Mouse (Mus musculus): ENCODE data around the gene Nicn1. TPM values are rescaled to one million over a fixed set of nuclear protein-coding genes. Genes with fewer than 3 reads are reported as not detected.
A peak's percentile ranks its signal among the peaks of the same experiment; 100 is the strongest.

Nicn1 gene
- polyA plus RNA-seq (2015; fragmentation: Nextera tagmentation; extraction: Ambion mirVana): 28.9 and 29.5 TPM in 2 replicates

GRCm38 (mm10) chr9:108290016-108290750 is at the start of gene Nicn1:
Gene Nicn1, plus strand, starts transcription at chr9:108290429.
- Histone ChIP-seq H3K27me3 (replicated peaks) (no peaks in the 10 kb centered on the region), H3K4me1 (replicated peaks) (no peaks in the 10 kb centered on the region), H3K4me2 (replicated peaks) (peak within 1 kb of the TSS; percentile 76), H3K36me3 (no peaks in the 10 kb centered on the region), H3K9ac (peak within 1 kb of the TSS; percentile 54), H3K27ac (peak within 1 kb of the TSS; percentile 51), H3K9me3 (no peaks in the 10 kb centered on the region), H3K4me3 (replicated peaks) (peak within 1 kb of the TSS; percentile 60)
- ATAC-seq: peak; percentile 99
- under 1% methylated on average over 32 of the region's 32 CpGs for WGBS

- H3K4me3 ChIP-seq (replicated peaks): no peak overlapping the region
- no peaks in the 10 kb centered on the region for H3K36me3 ChIP-seq
- H3K9ac ChIP-seq: no peak overlapping the region
- H3K9me3 ChIP-seq: no peaks in the 10 kb centered on the region
- no peak for ATAC-seq
- H3K27ac ChIP-seq: no peak overlapping the region
- peaks cover 5% of the 10 kb centered on the region; the same call in 1 of the 2 replicates for H3K4me1 ChIP-seq (replicated peaks)
- H3K27me3 ChIP-seq (replicated peaks): no peaks in the 10 kb centered on the region
- H3K4me2 ChIP-seq (replicated peaks): no peak overlapping the region
- WGBS: 93% methylated on average over 3 of the region's 3 CpGs
Observed at GRCm38 (mm10) chr9:108244540-108244939, 45.7 kb upstream of the Nicn1 start.

GRCm38 (mm10) chr9:108244984-108245383 is 45.2 kb upstream of the Nicn1 start:
- peaks cover 5% of the 10 kb centered on the region; the same call in 1 of the 2 replicates for H3K4me1 ChIP-seq (replicated peaks)
- WGBS: 67% methylated on average over 3 of the region's 3 CpGs
- H3K27ac ChIP-seq: no peak overlapping the region
- H3K4me3 ChIP-seq (replicated peaks): no peak overlapping the region
- H3K36me3 ChIP-seq: no peaks in the 10 kb centered on the region
- no peak for ATAC-seq
- H3K9ac ChIP-seq: no peak overlapping the region
- H3K27me3 ChIP-seq (replicated peaks): no peaks in the 10 kb centered on the region
- H3K9me3 ChIP-seq: no peaks in the 10 kb centered on the region
- no peak overlapping the region for H3K4me2 ChIP-seq (replicated peaks)

GRCm38 (mm10) chr9:108248957-108249356 is 41.3 kb upstream of the Nicn1 start:
- no peaks in the 10 kb centered on the region for H3K9me3 ChIP-seq
- H3K27me3 ChIP-seq (replicated peaks): no peaks in the 10 kb centered on the region
- WGBS: 45% methylated on average over 5 of the region's 5 CpGs
- H3K36me3 ChIP-seq: 0 out of 2 replicates have a peak, but pooled peaks cover 4% of the 10 kb centered on the region
- H3K4me2 ChIP-seq (replicated peaks): no peak overlapping the region
- peak; percentile 58 for ATAC-seq
- no peak overlapping the region for H3K27ac ChIP-seq
- H3K4me1 ChIP-seq (replicated peaks): peaks cover 5% of the 10 kb centered on the region; the same call in 1 of the 2 replicates
- H3K9ac ChIP-seq: no peak overlapping the region
- H3K4me3 ChIP-seq (replicated peaks): no peak overlapping the region

GRCm38 (mm10) chr9:108251877-108252276 is 38.4 kb upstream of the Nicn1 start:
- Histone ChIP-seq H3K27ac (no peak overlapping the region), H3K4me2 (replicated peaks) (no peak overlapping the region), H3K9me3 (no peaks in the 10 kb centered on the region), H3K36me3 (0 out of 2 replicates have a peak, but pooled peaks cover 4% of the 10 kb centered on the region), H3K9ac (no peak overlapping the region), H3K27me3 (replicated peaks) (no peaks in the 10 kb centered on the region), H3K4me1 (replicated peaks) (peaks cover 5% of the 10 kb centered on the region; the same call in 1 of the 2 replicates), H3K4me3 (replicated peaks) (no peak overlapping the region)
- 90% methylated on average over 6 of the region's 6 CpGs for WGBS
- ATAC-seq: no peak

- no peak overlapping the region for H3K4me3 ChIP-seq (replicated peaks)
- no peak overlapping the region for H3K4me2 ChIP-seq (replicated peaks)
- WGBS: 84% methylated on average over 7 of the region's 7 CpGs
- H3K27me3 ChIP-seq (replicated peaks): no peaks in the 10 kb centered on the region
- 0 out of 2 replicates have a peak, but pooled peaks cover 4% of the 10 kb centered on the region for H3K36me3 ChIP-seq
- ATAC-seq: no peak
- no peak overlapping the region for H3K27ac ChIP-seq
- H3K9me3 ChIP-seq: no peaks in the 10 kb centered on the region
- H3K4me1 ChIP-seq (replicated peaks): peaks cover 5% of the 10 kb centered on the region; the same call in 1 of the 2 replicates
- H3K9ac ChIP-seq: no peak overlapping the region
Observed at GRCm38 (mm10) chr9:108252766-108253165, 37.5 kb upstream of the Nicn1 start.

GRCm38 (mm10) chr9:108260526-108260925 is 29.7 kb upstream of the Nicn1 start:
- H3K4me2 ChIP-seq (replicated peaks): no peak overlapping the region

GRCm38 (mm10) chr9:108261865-108262264 is 28.4 kb upstream of the Nicn1 start:
- H3K4me3 ChIP-seq (replicated peaks): peak overlapping the region; percentile 95
- H3K4me1 ChIP-seq (replicated peaks): peaks cover 25% of the 10 kb centered on the region
- peak overlapping the region; percentile 82 for H3K4me2 ChIP-seq (replicated peaks)
- H3K9ac ChIP-seq: peak overlapping the region; percentile 17; the same call in 1 of the 2 replicates
- no peaks in the 10 kb centered on the region for H3K27me3 ChIP-seq (replicated peaks)
- WGBS: 59% methylated on average over 7 of the region's 7 CpGs
- ATAC-seq: no peak
- no peak overlapping the region for H3K27ac ChIP-seq
- H3K36me3 ChIP-seq: no peaks in the 10 kb centered on the region
- no peaks in the 10 kb centered on the region for H3K9me3 ChIP-seq

More at GRCm38 (mm10) chr9:108260526-108260925, 29.7 kb upstream of the Nicn1 start:
- Histone ChIP-seq H3K4me3 (replicated peaks) (no peak overlapping the region), H3K27ac (no peak overlapping the region), H3K9ac (no peak overlapping the region), H3K9me3 (no peaks in the 10 kb centered on the region), H3K36me3 (no peaks in the 10 kb centered on the region), H3K27me3 (replicated peaks) (no peaks in the 10 kb centered on the region), H3K4me1 (replicated peaks) (peaks cover 25% of the 10 kb centered on the region)
- 77% methylated on average over 4 of the region's 4 CpGs for WGBS
- no peak for ATAC-seq

- peak overlapping the region; percentile 93 for H3K27ac ChIP-seq
- H3K4me3 ChIP-seq (replicated peaks): peak overlapping the region; percentile 95
- 31% methylated on average over 11 of the region's 11 CpGs for WGBS
- no peaks in the 10 kb centered on the region for H3K27me3 ChIP-seq (replicated peaks)
- H3K4me2 ChIP-seq (replicated peaks): peak overlapping the region; percentile 82
- H3K4me1 ChIP-seq (replicated peaks): peaks cover 25% of the 10 kb centered on the region
- ATAC-seq: no peak
- H3K36me3 ChIP-seq: no peaks in the 10 kb centered on the region
- no peaks in the 10 kb centered on the region for H3K9me3 ChIP-seq
- peak overlapping the region; percentile 84 for H3K9ac ChIP-seq
Observed at GRCm38 (mm10) chr9:108262494-108263049, 27.7 kb upstream of the Nicn1 start.

GRCm38 (mm10) chr9:108263131-108263681 is 27.0 kb upstream of the Nicn1 start:
- WGBS: under 1% methylated on average over 61 of the region's 62 CpGs
- Histone ChIP-seq H3K9me3 (no peaks in the 10 kb centered on the region), H3K4me3 (replicated peaks) (peak overlapping the region; percentile 95), H3K4me2 (replicated peaks) (peak overlapping the region; percentile 82), H3K36me3 (no peaks in the 10 kb centered on the region), H3K27ac (peak overlapping the region; percentile 93), H3K9ac (peak overlapping the region; percentile 84), H3K27me3 (replicated peaks) (no peaks in the 10 kb centered on the region), H3K4me1 (replicated peaks) (peaks cover 25% of the 10 kb centered on the region)
- peak; percentile 64 for ATAC-seq

GRCm38 (mm10) chr9:108263690-108264190 is 26.5 kb upstream of the Nicn1 start, which contains the start of gene Dag1:
Gene Dag1, minus strand, starts transcription at chr9:108263958.
- Histone ChIP-seq H3K9ac (peak within 1 kb of the TSS; percentile 84), H3K36me3 (no peaks in the 10 kb centered on the region), H3K27me3 (replicated peaks) (no peaks in the 10 kb centered on the region), H3K9me3 (no peaks in the 10 kb centered on the region), H3K4me3 (replicated peaks) (peak within 1 kb of the TSS; percentile 95), H3K27ac (peak within 1 kb of the TSS; percentile 93), H3K4me1 (replicated peaks) (peaks cover 25% of the 10 kb centered on the region), H3K4me2 (replicated peaks) (peak within 1 kb of the TSS; percentile 82)
- 0% methylated on average over 64 of the region's 71 CpGs for WGBS
- ATAC-seq: peak; percentile 97
